Mouse (Mus musculus): Measurements from ENCODE around the gene Myo15. TPM values are rescaled to one million over a fixed set of nuclear protein-coding genes. Genes with fewer than 3 reads are reported as not detected.

Myo15 gene
- 0.06 TPM for polyA plus RNA-seq (2014; fragmentation: Illumina TruSeq; extraction: RNeasy Lipid Tissue Mini Kit (QIAGEN cat#74804); ENCODE audit: low read depth, low replicate concordance)

DNA sequence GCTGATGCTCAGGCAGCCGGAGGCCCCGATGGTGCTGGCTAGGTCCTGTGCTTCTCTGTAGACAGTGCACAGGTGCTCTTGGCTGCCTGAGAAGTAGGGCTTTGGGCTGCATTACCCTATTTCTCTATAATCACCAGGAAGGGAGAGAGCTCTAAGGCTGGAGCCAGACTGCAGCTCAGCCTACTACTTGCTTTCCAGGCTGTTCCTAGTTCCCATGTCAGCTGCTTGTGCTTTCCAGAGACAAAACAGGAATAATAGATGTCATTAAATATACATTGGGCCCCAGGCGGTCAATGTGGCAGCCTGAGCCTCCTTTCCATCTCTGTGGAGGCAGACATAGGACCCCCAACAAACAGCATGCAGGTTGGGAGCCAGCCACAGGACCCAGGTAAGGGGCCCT lies at the start of gene Myo15:
Gene Myo15, plus strand, starts transcription at position 301 of the 400 bp plus-strand sequence.

DNA sequence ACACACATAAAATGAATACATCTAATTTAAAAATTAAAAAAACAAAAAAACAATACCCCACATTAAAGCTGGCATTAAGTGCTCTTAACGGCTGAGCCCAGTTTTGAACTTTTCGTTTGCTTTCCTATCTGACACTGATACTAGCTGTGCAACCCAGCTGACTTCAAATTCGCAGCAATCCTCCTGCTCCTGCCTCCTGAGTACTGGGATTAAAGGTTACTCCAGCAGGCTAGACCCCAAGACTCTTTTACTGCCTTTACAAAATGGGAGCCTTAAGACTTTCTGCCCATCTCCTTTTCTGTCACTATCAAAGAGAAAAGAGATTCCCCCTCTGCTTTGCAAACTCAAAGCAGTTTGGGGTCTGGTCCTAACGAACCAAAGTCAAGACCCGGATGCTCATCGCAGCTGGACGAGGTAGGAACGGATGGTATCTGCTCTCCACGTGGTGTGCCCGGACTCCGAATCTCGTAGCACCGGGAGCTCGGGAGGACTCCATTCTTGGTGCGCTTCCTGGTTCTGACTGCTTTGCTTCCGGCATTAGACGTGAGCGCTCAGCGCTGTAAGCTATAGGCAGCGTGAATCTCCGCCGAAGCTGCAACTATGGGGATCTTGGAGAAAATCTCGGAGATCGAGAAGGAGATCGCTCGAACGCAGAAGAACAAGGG lies 14.9 kb upstream of the Myo15 start, which contains the start of gene Drg2:
Gene Drg2, plus strand, starts transcription at position 512 of the 665 bp plus-strand sequence.

DNA sequence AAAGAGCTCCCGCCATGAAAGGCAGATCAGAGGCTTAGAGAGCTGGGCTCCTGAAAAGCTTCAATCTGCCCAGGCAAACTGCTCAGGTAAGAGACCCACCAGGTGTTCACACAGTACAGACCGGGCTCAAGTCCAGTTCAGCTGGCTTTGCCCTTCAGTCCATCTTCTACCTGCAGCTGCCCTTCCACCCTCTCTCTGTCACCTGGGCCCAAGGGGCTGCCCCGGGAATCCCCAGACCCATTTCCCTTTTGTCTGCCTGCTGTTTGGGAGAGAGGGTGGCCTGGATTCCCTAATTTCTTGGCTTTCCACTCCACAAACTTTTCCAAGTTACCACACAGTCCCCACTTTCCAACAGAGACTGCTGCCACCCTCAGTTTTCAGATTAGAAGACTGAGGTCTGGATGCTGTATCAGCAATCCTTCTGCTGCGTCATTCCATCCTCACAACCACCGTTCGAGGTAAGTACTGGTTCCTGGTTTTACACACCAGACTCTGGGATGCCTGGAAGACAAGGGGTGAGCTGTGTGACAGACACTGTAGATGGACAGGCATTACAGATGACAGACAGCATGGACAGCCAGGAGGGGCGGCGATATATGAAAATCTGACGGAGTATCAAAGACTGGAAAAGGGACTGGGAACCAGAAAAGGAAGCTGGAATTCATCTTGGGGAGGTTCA lies 67.2 kb downstream of the Myo15 start, which contains the start of gene Alkbh5:
Gene Alkbh5, plus strand, starts transcription at position 202 of the 679 bp plus-strand sequence.

Other genes with a start within 250 kb of the Myo15 start
- gene Srebf1, start 246.8 kb upstream of the Myo15 start, polyA plus RNA-seq (2014; fragmentation: Illumina TruSeq; extraction: RNeasy Lipid Tissue Mini Kit (QIAGEN cat#74804); ENCODE audit: low read depth, low replicate concordance), result 0.88 TPM
- gene Tom1l2, start 116.4 kb upstream of the Myo15 start, polyA plus RNA-seq (2014; fragmentation: Illumina TruSeq; extraction: RNeasy Lipid Tissue Mini Kit (QIAGEN cat#74804); ENCODE audit: low read depth, low replicate concordance), result 21.2 TPM
- 1.5 TPM for gene Drc3, start 116.0 kb upstream of the Myo15 start, polyA plus RNA-seq (2014; fragmentation: Illumina TruSeq; extraction: RNeasy Lipid Tissue Mini Kit (QIAGEN cat#74804); ENCODE audit: low read depth, low replicate concordance)
- gene Gid4, start 52.2 kb upstream of the Myo15 start, polyA plus RNA-seq (2014; fragmentation: Illumina TruSeq; extraction: RNeasy Lipid Tissue Mini Kit (QIAGEN cat#74804); ENCODE audit: low read depth, low replicate concordance), result 31.2 TPM
- 8.6 TPM for gene Atpaf2, start 50.9 kb upstream of the Myo15 start, polyA plus RNA-seq (2014; fragmentation: Illumina TruSeq; extraction: RNeasy Lipid Tissue Mini Kit (QIAGEN cat#74804); ENCODE audit: low read depth, low replicate concordance)
- gene Drg2, start 14.7 kb upstream of the Myo15 start, polyA plus RNA-seq (2014; fragmentation: Illumina TruSeq; extraction: RNeasy Lipid Tissue Mini Kit (QIAGEN cat#74804); ENCODE audit: low read depth, low replicate concordance), result 13.3 TPM
- gene Alkbh5, start 67.0 kb downstream of the Myo15 start, polyA plus RNA-seq (2014; fragmentation: Illumina TruSeq; extraction: RNeasy Lipid Tissue Mini Kit (QIAGEN cat#74804); ENCODE audit: low read depth, low replicate concordance), result 61.4 TPM
- 0.28 TPM for gene Llgl1, start 230.4 kb downstream of the Myo15 start, polyA plus RNA-seq (2014; fragmentation: Illumina TruSeq; extraction: RNeasy Lipid Tissue Mini Kit (QIAGEN cat#74804); ENCODE audit: low read depth, low replicate concordance)

Measured in sigmoid colon, adult 10 weeks (tissue).